8 mouse cellular contexts compared by ENCODE assay signal in the genomic region with DNA sequence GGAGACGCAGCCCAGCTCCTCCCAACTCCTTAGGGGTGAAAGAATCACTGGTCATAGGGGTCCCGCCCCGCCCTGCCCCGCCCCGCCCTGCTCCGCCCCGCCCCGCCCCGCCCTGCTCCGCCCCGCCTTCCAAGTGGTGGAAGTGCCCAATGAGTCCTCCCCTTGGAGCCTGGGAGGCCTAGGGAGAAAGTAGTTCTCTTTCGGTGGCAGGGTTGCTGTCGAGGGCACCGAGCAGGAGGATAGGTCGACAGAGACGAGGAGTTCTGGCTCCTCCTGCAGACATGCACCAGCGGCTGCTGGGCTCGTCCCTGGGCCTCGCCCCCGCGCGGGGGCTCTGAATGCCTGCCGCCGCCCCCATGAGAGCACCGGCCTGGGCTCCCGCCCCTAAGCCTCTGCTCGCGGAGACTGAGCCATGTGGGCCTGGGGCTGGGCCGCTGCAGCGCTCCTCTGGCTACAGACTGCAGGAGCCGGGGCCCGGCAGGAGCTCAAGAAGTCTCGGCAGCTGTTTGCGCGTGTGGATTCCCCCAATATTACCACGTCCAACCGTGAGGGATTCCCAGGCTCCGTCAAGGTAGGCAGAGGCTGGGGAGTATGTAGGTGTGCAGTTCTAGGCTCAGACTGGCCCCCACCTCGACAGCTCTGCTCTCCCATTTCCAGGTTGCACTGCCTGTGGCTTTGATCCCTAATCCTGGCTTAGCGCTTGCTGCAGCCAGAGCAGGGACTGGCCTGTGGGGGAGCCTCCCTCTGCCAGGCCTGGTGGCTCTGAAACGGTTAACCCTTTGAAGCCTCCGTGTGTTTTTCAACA. TPM values are rescaled to one million over a fixed set of nuclear protein-coding genes. Genes with fewer than 3 reads are reported as not detected.
DNase-seq lines count a peak whose midpoint lies in the region; ATAC-seq and TF ChIP-seq lines count a peak whose summit lies in the region.

A gene (plus strand): TSS at position 152 of the 805 bp plus-strand sequence.

- 1% methylated on average over 39 of the region's 42 CpGs for WGBS in forebrain, postnatal 0 days
- under 1% methylated on average over 29 of the region's 42 CpGs for WGBS in lung, postnatal 0 days

- no peak for TF ChIP-seq CTCF in forebrain, postnatal 0 days (IDR thresholded peaks at IDR 0.05; ENCODE audit: low read depth)
- no peak for TF ChIP-seq CTCF in lung, postnatal 0 days (IDR thresholded peaks at IDR 0.05)

- no peak for TF ChIP-seq EP300 in lung, postnatal 0 days (IDR thresholded peaks at IDR 0.05)

- peaks cover 0 to 8% of the 10 kb centered on the region in 2 experiments; a peak in 2 of 4 replicates for H3K4me1 ChIP-seq in ES-E14 (ENCODE audit: control insufficient read depth in 2 of 2, insufficient read depth in 2 of 2, low read length in 2 of 2, poor library complexity in 1 of 2)
- H3K4me1 ChIP-seq in brown adipose tissue, adult 24 weeks (ENCODE audit: control insufficient read depth, insufficient read depth, insufficient read length, low read length): no peaks in the 10 kb centered on the region; the same call in 1 of the 2 replicates
- no peaks in the 10 kb centered on the region for H3K4me1 ChIP-seq in forebrain, postnatal 0 days (ENCODE audit: insufficient read depth)
- peaks cover 8% of the 10 kb centered on the region; the same call in 1 of the 2 replicates for H3K4me1 ChIP-seq in lung, postnatal 0 days (ENCODE audit: insufficient read depth, low read depth, low read length)

- H3K9ac ChIP-seq in ES-E14 (ENCODE audit: insufficient read depth, low read depth, low read length, poor library complexity, severe bottlenecking): peak within 1 kb of the TSS; percentile 64
- H3K9ac ChIP-seq in forebrain, postnatal 0 days: peak within 1 kb of the TSS; percentile 41; the same call in 1 of the 2 replicates
- peak within 1 kb of the TSS; percentile 60 for H3K9ac ChIP-seq in lung, postnatal 0 days (replicated peaks; ENCODE audit: low read depth)

- no peak within 1 kb of the TSS for H3K27ac ChIP-seq in ES-E14 (ENCODE audit: insufficient read depth, low read depth, low read length, poor library complexity, severe bottlenecking)
- 0 out of 2 replicates have a peak within 1 kb of the TSS, but pooled peaks have one; percentile 10 for H3K27ac ChIP-seq in brown adipose tissue, adult 24 weeks (replicated peaks; ENCODE audit: low read depth, low read length)
- H3K27ac ChIP-seq in forebrain, postnatal 0 days (ENCODE audit: low read depth, low read length): no peak within 1 kb of the TSS
- H3K27ac ChIP-seq in lung, postnatal 0 days (ENCODE audit: low read length): peak within 1 kb of the TSS; percentile 11

- H3K4me3 ChIP-seq in ES-E14 (ENCODE audit: insufficient read depth in 1 of 2, low read depth in 1 of 2, low read length in 2 of 2, poor library complexity in 1 of 2, severe bottlenecking in 1 of 2): peak within 1 kb of the TSS; percentile 49 to 59
- H3K4me3 ChIP-seq in brown adipose tissue, adult 24 weeks (ENCODE audit: insufficient read depth, low read depth, low read length): peak within 1 kb of the TSS; percentile 67
- peak within 1 kb of the TSS; percentile 33 for H3K4me3 ChIP-seq in forebrain, postnatal 0 days (ENCODE audit: low read depth, low read length)
- peak within 1 kb of the TSS; percentile 54 for H3K4me3 ChIP-seq in lung, postnatal 0 days (ENCODE audit: low read depth, low read length)

- peak within 1 kb of the TSS; percentile 58 for H3K4me2 ChIP-seq in forebrain, postnatal 0 days (ENCODE audit: low read depth)
- H3K4me2 ChIP-seq in lung, postnatal 0 days (replicated peaks; ENCODE audit: low read depth, low read length): peak within 1 kb of the TSS; percentile 95

- H3K27me3 ChIP-seq in forebrain, postnatal 0 days (ENCODE audit: insufficient read depth, low read length): no peaks in the 10 kb centered on the region
- H3K27me3 ChIP-seq in lung, postnatal 0 days (replicated peaks; ENCODE audit: insufficient read depth, low read length): no peaks in the 10 kb centered on the region

- H3K9me3 ChIP-seq in ES-E14 (ENCODE audit: control insufficient read depth, insufficient read depth, low read depth, low read length): no peaks in the 10 kb centered on the region
- H3K9me3 ChIP-seq in forebrain, postnatal 0 days (ENCODE audit: low read length): no peaks in the 10 kb centered on the region
- H3K9me3 ChIP-seq in lung, postnatal 0 days (ENCODE audit: low read length): no peaks in the 10 kb centered on the region

- intact Hi-C loops in heart, postnatal 36 days (cut with DNase I): loop anchor here (1.0 to 5.0 kb wide), 2 partner anchors 29 to 70 kb away; no protein-coding TSS in a partner anchor

- DNase-seq in ES-E14 (ENCODE audit: low read depth, low spot score): no peak
- peak; percentile 13 for DNase-seq in forebrain, postnatal 0 days
- peak; percentile 45 to 58 for DNase-seq in heart, postnatal 36 days
- DNase-seq in layer of hippocampus, postnatal 10 days (ENCODE audit: low spot score in 2 of 2): peak; percentile 25 to 32
- peak; percentile 77 for DNase-seq in lung, postnatal 0 days (ENCODE audit: low spot score)
- peak; percentile 63 for DNase-seq in ovary, postnatal 36 days (ENCODE audit: low spot score)
- peak; percentile 78 for DNase-seq in yolk sac, embryonic 10.5 days (ENCODE audit: low spot score)

- in situ Hi-C loops in ES-E14 (cut with MboI; ENCODE audit: low sequenced_read_pairs in 2 of 2, unreplicated experiment in 2 of 2): no loop called here

- ATAC-seq in forebrain, postnatal 0 days: peak; percentile 57
- peak; percentile 90 for ATAC-seq in lung, postnatal 0 days

- peaks cover 19% of the 10 kb centered on the region; the same call in 1 of the 2 replicates for H3K36me3 ChIP-seq in ES-E14 (ENCODE audit: control insufficient read depth, insufficient read depth, low read length, poor library complexity, severe bottlenecking)
- H3K36me3 ChIP-seq in forebrain, postnatal 0 days (ENCODE audit: insufficient read depth): peaks cover 46% of the 10 kb centered on the region
- H3K36me3 ChIP-seq in lung, postnatal 0 days (ENCODE audit: insufficient read depth, low read length): peaks cover 10% of the 10 kb centered on the region

TF ChIP-seq in ES-E14, 5 proteins besides CTCF, POLR2A, EP300 and RAD21:
- no peak for TF ChIP-seq CHD2 (IDR thresholded peaks at IDR 0.05; ENCODE audit: low read depth, low read length)
- no peak for TF ChIP-seq ZC3H11A (IDR thresholded peaks at IDR 0.05; ENCODE audit: borderline replicate concordance, low read depth, low read length)
- TF ChIP-seq ZNF384 (IDR thresholded peaks at IDR 0.05; ENCODE audit: low read depth, low read length): no peak
- no peak for TF ChIP-seq MAFK (IDR thresholded peaks at IDR 0.05; ENCODE audit: insufficient read depth, low read depth, low read length)
- TF ChIP-seq HCFC1 (IDR thresholded peaks at IDR 0.05; ENCODE audit: borderline replicate concordance, insufficient read depth, low read length): no peak

RNA-seq across cellular contexts. Expression of the gene that starts here (rescaled TPM):
- total RNA-seq in ES-E14 (2012; rRNA removed): 6.4 and 10.3 TPM in 2 replicates
- 99.7 and 136 TPM in 2 replicates for polyA plus RNA-seq in brown adipose tissue, adult 24 weeks (2012; ENCODE audit: insufficient read depth, insufficient read length, missing spikeins)
- total RNA-seq in forebrain, postnatal 0 days (2014; rRNA removed): 12.8 and 13.9 TPM in 2 replicates
- polyA plus RNA-seq in forebrain, postnatal 0 days (2015; fragmentation: Nextera tagmentation; extraction: Ambion mirVana): 10.3 and 11.1 TPM in 2 replicates
- 10 to 100 TPM; 15.6 to 16.0 TPM for total RNA-seq in heart, postnatal 36 days (2021)
- total RNA-seq in layer of hippocampus, postnatal 10 days (2021): 10 to 100 TPM; 25.9 to 29.7 TPM
- polyA plus RNA-seq in lung, postnatal 0 days (2015; fragmentation: Nextera tagmentation; extraction: Ambion mirVana): 30.6 and 36.2 TPM in 2 replicates

Comparison
In these comparisons a context has a peak if more than half of its experiments do, and no peak if none do; other contexts are left out.
1. H3K27ac ChIP-seq: peak in brown adipose tissue, adult 24 weeks (single experiment) and lung, postnatal 0 days (single experiment); none in ES-E14 (single experiment) and forebrain, postnatal 0 days (single experiment).
2. Peak in every context shown above with its lines, with median percentiles within 50 percentile points of each other: H3K4me3 ChIP-seq and H3K9ac ChIP-seq.